Mouse (Mus musculus) right cerebral cortex, adult 18-20 months (tissue): ENCODE data around the gene Dmac2.
"Not testable (repeated sequence)": the region's sequence is repeated elsewhere in the genome, so short reads cannot be mapped to it uniquely, and the experiment has no call there.

ENCODE experiments used
- DNase-seq: peaks from one replicate; pipeline ENCODE4 v3.0.0; 2022; ENCODE audit warnings: mixed read lengths

Dmac2 gene

DNA sequence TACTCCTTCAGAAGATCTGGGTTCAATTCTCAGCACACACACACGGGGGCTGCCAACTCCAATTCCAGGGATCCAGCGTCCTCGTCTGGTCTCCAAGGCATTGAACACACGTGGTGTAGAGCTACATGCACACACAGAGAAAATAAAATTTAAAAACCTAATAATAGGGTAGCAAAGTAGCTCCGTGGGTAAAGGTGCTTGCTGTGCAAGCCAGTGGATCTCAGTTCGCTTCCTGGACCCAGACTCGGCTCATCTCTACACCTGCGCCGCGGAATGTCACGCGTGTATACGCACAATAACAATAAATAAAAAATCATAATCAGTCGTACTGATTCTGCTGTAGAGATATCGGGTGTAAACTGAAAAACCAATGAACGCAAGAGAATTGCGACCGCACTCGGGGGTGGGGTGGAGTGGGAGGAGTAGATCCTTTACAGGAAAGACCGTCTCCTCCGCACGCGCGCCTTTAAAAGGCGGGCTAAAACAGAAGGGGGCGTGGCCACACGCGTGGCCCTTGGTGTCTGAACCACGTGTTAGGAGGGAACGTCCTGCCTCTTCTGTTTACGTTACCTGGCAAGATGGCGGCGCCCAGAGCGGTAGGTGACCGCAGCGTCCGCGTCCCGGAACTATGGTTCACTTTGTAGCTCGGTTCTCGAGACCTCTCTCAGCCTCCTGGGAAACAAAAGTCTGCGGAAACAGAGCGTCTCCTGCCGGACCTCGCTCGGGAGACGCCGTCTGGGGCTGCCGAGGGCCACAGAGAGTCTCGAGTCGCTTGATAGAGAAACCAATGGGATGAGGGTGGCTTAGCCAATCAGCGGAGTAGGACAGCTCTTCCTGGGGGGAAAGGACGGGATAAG, at the start of gene Dmac2:
Gene Dmac2 (plus strand): TSS at position 550 of the 857 bp plus-strand sequence.
- DNase-seq, result peak; percentile 95

DNA sequence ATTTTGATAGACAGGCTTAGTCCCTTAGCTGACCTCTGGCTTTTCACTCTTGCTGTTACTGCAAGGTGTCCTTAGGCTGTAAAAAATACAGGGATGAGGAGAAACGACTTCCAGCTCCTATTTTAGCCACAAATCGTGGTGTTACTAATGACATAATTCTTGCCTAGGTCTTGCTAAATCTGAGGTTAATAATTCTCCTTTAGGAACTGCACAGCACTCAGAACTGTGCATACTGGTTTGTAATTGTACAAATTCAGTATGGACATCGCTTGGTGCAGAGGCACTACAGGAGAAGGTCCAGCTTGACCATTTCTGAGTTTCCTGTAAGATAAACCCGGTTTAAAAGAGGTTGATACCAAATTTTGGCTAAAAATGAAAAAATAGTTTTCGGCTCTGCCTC, 45.4 kb upstream of the Dmac2 start:
- not testable (repeated sequence) for DNase-seq

DNA sequence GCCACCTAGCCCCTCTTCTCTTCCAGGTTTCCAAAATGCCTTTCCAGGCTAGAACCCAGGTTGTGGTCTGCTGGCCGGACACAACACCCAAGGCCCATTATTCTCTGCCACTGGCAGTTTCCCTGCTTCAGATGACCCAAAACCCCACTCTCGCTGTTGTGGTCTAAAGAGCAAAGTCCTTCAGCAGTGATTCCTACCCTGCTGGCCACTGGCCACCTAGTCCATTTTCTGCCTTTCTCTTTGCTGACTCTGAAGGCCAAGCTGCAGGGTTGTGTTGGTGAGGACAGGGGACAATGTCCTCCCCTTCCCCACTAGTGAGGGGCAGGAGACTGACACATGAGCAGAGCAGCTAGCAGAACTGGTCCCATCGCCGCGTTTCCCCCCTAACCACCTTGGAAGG, 44.1 kb upstream of the Dmac2 start:
- no peak for DNase-seq

DNA sequence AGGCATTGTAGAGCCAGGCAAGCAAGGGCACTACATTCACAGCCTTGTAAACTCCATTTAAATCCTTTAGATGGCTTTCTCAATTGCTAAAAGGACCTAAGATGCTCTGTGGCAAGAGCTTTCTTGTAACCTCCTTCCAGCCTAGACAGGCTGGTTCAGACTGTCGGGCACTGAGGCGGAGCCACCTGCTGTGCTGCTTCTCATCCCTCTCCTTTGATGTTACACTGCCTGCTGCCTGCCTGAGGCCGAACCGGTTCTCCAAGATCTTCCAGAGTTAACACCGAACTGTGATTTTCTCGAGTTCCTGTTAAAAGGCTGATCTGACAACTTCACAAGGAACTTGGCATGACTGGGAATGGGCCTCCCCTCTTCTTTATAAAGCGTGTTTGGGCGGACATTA, 43.3 kb upstream of the Dmac2 start:
- no peak for DNase-seq

DNA sequence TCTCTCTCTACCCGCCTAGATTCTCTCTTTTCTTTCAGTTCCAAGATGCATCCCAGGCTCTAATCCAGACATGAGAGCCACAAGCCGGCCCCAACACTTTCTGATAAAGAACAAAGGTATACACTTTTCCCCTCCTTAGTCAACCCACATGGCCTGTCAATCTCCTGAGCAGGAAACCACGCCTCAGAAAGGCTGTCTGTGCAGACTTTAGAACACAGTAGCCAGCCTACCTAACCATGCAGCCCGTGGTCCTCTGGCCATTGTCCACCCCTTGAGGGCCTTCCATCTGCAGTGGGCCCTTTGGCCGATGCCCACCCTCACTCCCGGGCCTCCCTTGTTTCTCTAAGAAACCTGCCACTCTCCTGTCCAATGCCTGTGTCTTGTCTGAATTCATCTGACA, 42.9 kb upstream of the Dmac2 start:
- DNase-seq, result not testable (repeated sequence)

DNA sequence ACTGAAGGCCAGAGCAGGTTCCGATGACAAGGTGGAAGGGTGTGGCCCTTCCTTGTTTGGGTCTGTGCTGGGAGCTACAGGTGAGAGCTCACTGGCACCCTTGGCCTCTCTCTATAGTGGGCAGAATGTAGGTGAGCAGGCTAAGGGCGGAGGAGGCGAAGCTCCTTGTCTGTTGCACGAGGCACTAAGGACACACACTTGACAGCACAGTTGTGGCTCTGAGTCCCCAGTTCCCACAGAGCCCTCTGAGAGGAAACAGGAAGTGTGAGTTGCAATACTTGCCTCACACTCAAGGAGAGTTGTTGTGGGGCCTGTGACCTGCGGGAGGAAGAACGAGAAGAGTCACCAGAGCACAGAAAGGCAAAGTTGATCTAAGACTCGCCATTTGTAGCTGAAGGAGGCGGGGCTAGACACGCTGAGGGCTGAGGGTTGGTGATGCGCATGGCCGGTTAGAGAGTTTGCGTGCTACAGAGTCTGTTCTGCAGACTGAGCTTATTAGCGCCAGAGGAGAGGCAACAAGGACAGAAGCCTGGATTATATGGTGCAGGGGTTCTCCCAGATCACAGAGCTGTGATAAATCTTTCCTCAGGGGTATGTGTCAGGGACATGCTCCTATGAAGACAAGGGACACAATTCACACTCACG, 42.3 kb upstream of the Dmac2 start:
- not testable (repeated sequence) for DNase-seq

DNA sequence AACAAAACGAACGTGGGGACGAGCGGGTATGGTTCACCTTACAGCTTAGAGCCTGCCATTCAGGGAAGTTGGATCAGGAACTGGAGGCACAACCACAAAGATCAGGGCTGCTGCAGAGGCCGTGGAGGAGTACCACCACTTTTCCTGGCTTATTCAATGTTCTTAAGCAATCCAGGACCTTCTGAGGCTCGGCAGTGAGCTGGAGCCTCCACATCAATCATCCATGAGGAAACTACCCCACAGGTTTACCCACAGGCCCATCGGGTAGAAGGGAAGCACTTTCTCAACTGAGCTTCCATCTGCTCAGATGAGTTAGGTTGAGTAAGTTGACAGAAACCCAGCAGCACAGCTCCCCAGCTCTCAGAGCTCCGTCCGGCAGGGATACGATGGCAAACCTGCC, 39.8 kb upstream of the Dmac2 start:
- no peak for DNase-seq

DNA sequence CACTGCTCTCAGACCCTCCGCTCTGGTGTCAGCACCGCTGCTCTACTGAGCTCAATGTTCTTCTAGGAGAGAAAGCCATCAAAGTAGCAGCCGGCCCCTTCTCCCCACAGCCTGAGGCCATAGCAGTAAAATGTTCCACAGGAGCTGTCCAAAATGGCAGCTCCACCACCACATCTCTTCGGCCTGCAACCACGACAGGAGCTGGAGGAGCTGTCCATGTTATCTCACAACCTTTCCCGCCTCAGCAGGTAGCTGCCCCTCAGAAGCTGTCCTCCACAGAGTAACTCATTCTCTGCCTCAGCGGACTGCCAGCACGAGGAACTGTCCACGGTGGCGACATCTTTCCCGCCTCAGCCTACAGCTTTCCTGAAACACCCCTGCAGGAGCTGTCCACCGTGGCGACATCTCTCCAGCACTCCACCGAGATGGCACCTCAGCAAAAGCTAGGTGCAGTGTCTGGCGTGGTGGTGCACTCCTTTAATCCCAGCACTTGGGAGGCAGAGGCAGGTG, 36.9 kb upstream of the Dmac2 start:
- DNase-seq, result no peak

DNA sequence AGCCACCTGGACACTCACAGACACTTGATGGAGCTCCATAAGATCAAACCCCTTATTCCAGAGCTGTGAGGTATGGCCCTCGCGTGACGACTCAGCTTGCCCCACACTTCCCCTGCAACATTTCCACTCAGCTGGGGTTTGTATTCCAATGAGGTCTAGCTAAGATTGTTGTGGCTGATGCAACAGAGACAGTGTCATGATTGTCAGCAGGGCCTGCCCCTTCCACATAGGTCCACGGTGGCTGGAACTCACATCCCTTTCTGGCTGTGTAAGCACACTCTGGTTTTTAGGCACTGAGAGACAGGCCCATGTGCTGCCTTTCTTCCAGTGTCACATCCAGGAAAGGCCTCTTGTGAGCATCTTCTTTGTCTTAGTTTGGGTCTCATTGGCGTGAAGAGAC, 34.6 kb upstream of the Dmac2 start:
- DNase-seq, result no peak

DNA sequence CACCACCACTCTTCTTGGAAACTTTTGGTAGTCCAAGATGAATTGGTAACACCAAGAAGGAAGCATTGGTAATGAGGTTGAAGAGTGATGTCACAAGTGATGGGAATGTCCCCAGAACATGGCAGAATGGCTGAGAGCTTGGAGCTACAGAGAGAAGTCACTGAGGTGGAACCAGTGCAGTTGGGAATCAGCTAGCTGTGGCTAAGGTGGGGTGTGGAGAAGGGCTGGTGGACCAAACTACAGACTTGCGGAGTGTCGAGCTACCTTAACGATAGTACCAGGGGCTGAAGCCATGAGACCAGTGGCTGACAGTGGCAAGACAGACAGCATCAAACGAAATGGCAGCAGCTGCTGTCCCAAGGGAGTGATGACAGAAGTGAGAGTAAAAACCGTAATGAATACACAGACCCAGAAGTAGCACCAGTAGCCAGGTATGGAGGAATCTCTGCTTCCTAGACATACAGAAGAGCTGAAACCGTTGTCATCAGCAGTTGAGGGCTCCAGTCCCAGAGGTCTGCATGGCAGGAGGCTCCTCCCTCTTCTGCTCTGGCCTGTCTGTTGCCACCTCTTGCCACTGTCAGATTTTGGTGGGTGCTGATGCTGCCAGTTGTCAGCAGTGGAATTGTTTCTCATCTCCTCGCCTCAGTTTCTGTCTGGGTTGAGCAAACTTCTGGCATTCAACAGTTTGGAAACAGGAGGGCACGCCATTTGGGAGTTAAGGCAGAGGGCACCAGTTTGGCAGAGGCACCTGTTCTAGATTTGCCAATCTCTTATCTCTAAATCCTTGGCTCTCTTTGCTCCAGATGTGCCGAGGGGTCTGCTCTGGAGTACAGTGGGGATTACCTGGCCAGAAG, 33.6 kb upstream of the Dmac2 start:
- DNase-seq, result no peak

DNA sequence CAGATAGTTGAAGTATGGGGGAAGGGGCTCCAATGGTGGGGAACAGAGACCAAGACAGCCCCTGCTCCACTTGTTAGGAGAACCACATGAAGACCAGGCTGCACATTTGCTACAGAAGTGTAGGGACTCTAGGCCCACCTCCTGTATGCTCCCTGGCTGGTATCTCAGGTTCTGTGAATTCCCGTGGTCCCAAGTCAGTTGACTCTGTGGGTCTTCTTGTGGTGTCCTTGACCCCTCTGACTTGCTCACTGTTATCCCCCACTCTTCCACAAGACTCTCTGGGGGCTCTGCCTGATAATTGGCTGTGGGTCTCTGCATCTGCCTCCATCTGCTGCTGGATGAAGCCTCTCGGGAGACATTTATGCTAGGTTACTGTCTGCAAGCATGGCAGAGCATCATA, 28.0 kb upstream of the Dmac2 start:
- DNase-seq, result no peak

DNA sequence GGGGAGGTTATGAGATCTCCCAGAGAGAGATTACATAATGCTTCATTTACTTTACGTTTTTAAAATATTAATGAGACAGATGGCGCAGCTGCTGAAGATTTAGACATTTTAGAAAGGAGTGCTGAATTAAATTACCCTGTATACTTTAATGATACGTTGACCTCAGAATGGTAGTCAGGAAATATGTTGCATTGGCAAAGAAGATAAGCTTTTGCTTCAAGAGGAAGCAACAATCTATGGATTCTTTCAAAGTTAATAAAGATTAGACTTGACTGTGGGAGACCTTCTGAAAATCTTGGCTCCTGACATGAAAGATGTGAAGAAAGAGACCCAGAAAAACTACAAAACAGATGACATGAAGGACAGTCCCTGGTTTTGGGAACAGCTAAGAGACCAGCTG, 25.4 kb upstream of the Dmac2 start:
- DNase-seq, result no peak

DNA sequence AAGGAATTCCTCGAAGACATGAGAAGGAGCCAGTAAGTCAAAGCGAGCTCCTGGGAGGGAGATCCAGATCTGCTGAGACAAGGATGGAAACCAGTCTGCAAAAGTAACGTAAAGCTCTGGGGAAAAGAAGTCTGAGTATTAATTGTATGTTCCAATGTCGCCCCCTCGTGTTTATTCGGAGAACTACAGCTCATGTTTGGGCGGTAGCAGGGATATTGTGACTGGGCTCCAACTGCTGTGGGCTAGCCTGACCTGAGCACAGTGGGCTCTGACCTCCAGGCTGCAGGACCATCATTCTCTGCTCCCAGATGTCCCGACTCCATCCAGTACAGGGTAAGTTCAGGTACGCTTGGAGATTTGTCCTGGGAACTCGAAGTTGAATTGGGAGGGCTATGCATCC, 19.6 kb upstream of the Dmac2 start:
- peak; percentile 56 for DNase-seq

DNA sequence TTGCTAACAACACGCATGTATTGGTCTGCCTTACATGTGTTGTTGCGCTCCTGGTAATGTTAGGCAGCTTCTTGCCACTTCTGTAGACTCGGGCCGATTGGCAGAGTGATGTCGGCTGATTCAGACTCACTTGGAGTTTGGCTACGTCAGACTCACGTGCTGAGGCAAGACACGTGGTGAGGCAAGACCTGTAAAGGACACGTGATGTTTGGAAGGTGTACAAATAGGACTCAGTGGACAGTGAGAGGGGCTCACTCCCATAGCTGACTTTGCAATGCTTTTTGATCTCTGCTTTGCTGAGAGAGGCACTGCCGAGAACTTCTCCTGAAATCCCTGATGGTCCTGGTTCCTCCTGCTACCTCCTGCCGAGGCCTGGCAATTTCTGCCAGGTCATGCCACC, 18.5 kb upstream of the Dmac2 start:
- no peak for DNase-seq

DNA sequence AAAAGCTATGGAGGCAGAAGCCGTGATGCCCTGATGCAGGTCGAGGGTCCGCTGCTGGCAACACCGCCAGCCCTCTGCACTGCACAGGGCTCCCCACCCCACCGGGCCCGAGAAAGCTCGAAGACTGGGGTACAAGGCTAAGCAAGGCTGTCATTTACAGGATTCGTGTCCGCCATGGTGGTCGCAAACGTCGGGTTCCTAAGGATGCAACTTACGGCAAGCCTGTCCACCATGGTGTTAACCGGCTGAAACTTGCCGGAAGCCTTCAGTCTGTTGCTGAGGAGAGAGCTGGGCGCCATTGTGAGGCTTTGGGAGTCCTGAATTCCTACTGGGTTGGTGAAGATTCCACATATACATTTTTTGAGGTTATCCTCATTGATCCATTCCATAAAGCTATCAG, 17.9 kb upstream of the Dmac2 start:
- no peak for DNase-seq

DNA sequence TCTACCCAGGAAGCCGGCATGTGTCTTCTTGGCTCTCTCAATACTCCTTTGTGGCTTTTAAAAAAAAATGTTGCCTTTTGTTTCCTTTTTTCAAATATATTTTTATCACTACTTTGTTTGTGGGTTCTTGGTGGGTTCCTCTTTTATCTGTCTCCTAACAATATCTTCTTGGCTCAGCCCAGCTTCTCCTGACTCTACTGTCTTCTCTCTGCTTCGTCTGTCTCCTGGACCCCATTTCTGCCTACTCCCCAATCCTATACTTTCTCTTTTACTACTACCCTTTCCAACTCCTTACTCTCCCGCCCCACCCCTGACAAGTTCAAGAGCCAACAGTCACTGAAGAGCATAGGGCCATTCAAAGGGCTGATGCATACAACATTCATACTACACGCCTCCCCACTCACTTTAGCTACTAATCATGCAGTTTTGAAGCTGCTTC, 12.6 kb upstream of the Dmac2 start:
- DNase-seq, result no peak

DNA sequence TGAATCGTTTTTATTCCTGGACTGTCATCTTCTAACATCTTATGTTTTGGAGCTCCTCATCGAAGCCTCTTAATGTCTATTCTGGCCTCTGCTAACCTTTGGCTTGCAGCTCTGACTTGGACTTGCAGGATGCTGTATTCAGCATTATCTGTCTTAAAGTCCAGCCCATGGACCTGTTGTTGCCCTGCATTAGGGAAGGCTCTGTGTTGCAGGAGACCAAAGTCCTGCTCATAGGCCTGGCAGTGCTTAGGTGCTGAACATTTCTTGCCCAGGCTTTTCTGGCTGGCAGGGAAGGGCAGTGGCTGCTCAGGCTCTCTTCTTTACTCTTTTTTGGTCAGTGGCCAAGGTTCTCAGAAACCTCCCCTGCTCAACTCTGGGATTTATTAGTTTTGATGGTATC, 12.0 kb upstream of the Dmac2 start:
- no peak for DNase-seq

DNA sequence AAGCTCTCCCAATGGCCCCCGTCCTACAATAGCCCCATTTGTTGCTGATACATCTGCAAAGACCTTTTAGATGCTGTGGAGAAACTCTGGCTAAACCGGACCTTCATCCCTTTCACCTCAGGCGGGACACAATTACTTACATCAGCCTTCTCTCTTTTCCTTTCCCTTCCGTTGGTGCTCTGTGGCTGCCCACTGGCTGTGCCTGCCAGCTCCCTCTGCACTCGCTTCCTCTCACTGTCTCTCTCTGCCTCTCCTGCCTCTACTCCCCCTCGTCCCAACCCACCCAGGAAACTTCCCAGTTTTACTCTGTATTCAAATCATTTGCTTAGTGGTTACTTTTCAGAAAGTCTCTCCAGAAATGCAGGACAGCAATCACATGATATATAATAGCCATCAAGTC, 9.2 kb upstream of the Dmac2 start:
- DNase-seq, result no peak

DNA sequence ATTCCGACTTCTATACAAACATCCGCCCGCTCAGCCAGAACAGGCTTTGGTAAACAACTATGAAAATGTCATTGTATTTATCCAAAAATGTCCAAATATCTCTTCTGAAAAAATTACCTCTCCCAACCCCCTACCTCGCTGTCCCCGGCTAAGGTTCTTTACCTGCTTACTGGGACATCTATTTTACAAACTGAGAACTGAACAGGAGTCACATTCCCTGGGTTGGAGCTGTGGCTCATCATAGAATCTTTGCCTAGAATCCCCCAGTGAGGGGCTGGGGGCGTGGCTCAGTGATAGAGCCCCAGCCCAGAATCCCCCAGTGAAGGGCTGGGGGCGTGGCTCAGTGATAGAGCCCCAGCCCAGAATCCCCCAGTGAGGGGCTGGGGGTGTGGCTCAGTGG, 7.7 kb upstream of the Dmac2 start:
- DNase-seq, result no peak

DNA sequence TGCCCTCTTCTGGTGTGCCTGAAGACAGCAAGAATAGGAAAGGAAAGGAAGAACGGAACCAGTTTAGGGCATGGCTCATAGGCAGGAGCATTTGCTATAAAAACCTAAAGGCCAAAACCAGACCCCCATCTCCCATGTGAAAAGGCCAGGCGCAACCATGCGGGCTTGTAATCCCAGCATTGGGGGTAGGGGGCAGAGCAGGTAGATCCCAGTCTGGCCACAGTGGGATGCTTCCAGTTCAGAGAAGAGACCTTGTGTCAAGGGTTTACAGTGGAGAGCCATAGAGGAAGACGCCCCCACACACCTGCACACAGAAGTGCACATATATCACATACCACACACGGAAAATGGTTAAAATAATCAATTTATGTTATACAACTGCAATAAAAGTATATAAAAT, 5.1 kb upstream of the Dmac2 start:
- DNase-seq, result no peak

DNA sequence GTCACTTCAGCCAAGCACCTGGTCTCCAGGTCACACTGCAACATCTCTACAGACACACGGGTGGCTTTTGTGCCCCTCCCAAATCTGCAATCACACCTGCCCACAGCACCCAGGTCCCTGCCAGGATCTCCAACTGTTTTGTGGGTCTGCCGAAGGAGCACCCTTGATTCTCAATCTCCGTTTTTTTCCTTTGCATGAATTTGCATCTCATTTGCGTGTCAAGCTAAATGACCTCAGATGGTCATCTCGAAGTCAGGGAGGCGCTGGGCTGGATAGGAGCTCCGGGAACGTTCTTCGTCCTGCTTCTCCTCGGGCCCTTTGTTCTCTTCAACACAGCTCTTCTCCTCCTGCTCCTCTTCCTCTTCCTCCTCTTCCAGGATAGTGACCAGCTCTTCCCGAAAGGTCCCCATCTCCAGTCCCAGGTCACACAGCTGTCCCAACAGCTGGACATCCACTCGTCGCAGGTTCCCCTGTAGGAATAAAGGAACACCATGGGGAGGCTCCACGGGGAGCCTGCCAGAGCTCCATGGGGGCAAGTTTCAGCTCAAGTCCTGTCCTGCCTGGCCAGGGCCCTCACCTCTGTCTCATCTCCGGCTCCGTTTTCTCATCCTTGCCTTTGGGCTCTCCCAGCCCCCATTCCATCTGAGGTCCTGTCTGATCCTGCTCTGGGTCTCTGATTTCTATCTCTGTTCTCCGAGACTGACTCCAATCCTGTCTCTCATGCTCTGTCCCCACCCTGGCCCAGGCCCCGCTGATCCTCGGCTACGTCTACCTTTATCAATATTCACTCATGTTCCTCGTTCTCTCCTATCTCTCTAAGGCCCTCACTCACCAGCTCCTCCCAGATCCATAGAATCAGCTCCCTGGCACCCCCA, 4.1 kb upstream of the Dmac2 start:
- no peak for DNase-seq

DNA sequence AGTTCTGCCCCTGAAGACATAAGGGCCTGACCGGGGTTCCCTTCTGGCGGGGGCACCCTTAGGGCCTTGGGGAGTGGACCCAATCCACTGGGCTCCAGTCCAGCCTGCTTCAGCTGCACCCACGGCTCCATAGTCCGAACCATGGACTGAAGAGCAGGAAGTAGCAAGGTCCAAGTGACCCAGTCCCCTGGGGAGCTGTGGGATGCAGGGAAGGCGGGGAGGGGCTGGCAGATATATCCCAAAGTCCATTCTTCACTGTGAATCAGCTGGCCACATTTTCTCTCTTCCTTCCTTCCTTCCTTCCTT, 3.6 kb upstream of the Dmac2 start, which contains the start of gene Erich4:
Gene Erich4 (minus strand): TSS at position 187 of the 306 bp plus-strand sequence.
- DNase-seq, result no peak
